Mouse (Mus musculus) G1E (cell line): ENCODE data around the gene Mum1.

ENCODE experiments used
- CTCF ChIP-seq: IDR thresholded peaks from 2 replicates; pipeline ENCODE4 v1.5.1; 2012; ENCODE audit warnings: low read depth, low read length, inconsistent platforms, mixed read lengths
- GATA1 ChIP-seq: IDR thresholded peaks from 2 replicates; pipeline ENCODE4 v1.6.1; 2012; ENCODE audit warnings: borderline replicate concordance, low read length, inconsistent platforms, mixed read lengths
- POLR2AphosphoS5 ChIP-seq: IDR thresholded peaks from 2 replicates; pipeline ENCODE4 v1.6.1; 2012; ENCODE audit warnings: low read depth, low read length, inconsistent platforms; ENCODE audit not compliant: insufficient replicate concordance

GRCm38 (mm10) chr10:80282481-80283441 is 56.5 kb downstream of the Mum1 start:
- TF ChIP-seq GATA1 (no peak), POLR2AphosphoS5 (no peak), CTCF (no peak)
